Mouse (Mus musculus): Measurements from ENCODE around the gene Scgb3a1. TPM values are rescaled to one million over a fixed set of nuclear protein-coding genes. Genes with fewer than 3 reads are reported as not detected.

Gene Scgb3a1
- total and polyA plus RNA-seq, 2 experiments from 2014 or later = not detected

- Histone ChIP-seq H3K4me1 (ENCODE audit: insufficient read depth) (peaks cover 13% of the 10 kb centered on the region; the same call in 1 of the 2 replicates), H3K9ac (no peak overlapping the region), H3K4me2 (ENCODE audit: low read depth) (no peak overlapping the region), H3K27ac (ENCODE audit: low read depth, low read length) (no peak overlapping the region), H3K27me3 (ENCODE audit: insufficient read depth, low read length) (no peaks in the 10 kb centered on the region), H3K4me3 (ENCODE audit: low read depth, low read length) (no peak overlapping the region), H3K9me3 (ENCODE audit: low read length) (no peaks in the 10 kb centered on the region), H3K36me3 (ENCODE audit: insufficient read depth) (peaks cover 14% of the 10 kb centered on the region)
- DNase-seq (no peak), ATAC-seq (no peak)
- no peak for TF ChIP-seq CTCF (IDR thresholded peaks at IDR 0.05; ENCODE audit: low read depth)
- 75% methylated on average over 8 of the region's 8 CpGs for WGBS
Measured at GRCm38 (mm10) chr11:49704804-49705203, 41.4 kb downstream of the Scgb3a1 start.

- WGBS = 84% methylated on average over 2 of the region's 2 CpGs
- no peak for TF ChIP-seq CTCF (IDR thresholded peaks at IDR 0.05; ENCODE audit: low read depth)
- no peak for ATAC-seq
- Histone ChIP-seq H3K4me3 (ENCODE audit: low read depth, low read length) (no peak overlapping the region), H3K9ac (no peak overlapping the region), H3K4me2 (ENCODE audit: low read depth) (no peak overlapping the region), H3K27me3 (ENCODE audit: insufficient read depth, low read length) (no peaks in the 10 kb centered on the region), H3K9me3 (ENCODE audit: low read length) (no peaks in the 10 kb centered on the region), H3K27ac (ENCODE audit: low read depth, low read length) (no peak overlapping the region), H3K36me3 (ENCODE audit: insufficient read depth) (no peaks in the 10 kb centered on the region), H3K4me1 (ENCODE audit: insufficient read depth) (peaks cover 24% of the 10 kb centered on the region)
- no peak for DNase-seq
Measured at GRCm38 (mm10) chr11:49707834-49708233, 44.4 kb downstream of the Scgb3a1 start.

DNA sequence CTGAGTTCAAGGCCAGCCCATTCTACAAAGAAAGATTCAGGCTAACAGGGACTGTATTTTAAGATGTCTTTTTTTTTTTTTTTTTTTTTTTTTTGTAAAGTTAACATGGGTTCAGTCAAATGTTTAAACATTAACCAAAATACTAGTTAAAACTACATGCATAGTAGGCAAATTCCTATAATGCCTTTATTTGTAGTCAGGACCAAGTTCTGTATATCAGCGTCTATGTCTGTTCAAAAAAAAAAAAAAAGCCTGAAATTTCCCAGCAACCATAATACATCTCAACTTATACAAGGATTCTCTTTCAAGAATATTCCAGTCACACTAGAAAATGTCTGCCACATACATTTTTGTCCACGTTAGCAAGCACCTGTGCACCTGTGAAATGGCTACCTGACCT lies 47.3 kb downstream of the Scgb3a1 start:
- WGBS = 57% methylated on average over 2 of the region's 2 CpGs
- Histone ChIP-seq H3K4me1 (ENCODE audit: insufficient read depth) (peaks cover 24% of the 10 kb centered on the region), H3K27me3 (ENCODE audit: insufficient read depth, low read length) (no peaks in the 10 kb centered on the region), H3K4me2 (ENCODE audit: low read depth) (peak overlapping the region; percentile 61), H3K9ac (no peak overlapping the region), H3K27ac (ENCODE audit: low read depth, low read length) (no peak overlapping the region), H3K4me3 (ENCODE audit: low read depth, low read length) (peak overlapping the region; percentile 88), H3K9me3 (ENCODE audit: low read length) (no peaks in the 10 kb centered on the region), H3K36me3 (ENCODE audit: insufficient read depth) (no peaks in the 10 kb centered on the region)
- no peak for ATAC-seq
- DNase-seq = no peak
- no peak for TF ChIP-seq CTCF (IDR thresholded peaks at IDR 0.05; ENCODE audit: low read depth)

DNA sequence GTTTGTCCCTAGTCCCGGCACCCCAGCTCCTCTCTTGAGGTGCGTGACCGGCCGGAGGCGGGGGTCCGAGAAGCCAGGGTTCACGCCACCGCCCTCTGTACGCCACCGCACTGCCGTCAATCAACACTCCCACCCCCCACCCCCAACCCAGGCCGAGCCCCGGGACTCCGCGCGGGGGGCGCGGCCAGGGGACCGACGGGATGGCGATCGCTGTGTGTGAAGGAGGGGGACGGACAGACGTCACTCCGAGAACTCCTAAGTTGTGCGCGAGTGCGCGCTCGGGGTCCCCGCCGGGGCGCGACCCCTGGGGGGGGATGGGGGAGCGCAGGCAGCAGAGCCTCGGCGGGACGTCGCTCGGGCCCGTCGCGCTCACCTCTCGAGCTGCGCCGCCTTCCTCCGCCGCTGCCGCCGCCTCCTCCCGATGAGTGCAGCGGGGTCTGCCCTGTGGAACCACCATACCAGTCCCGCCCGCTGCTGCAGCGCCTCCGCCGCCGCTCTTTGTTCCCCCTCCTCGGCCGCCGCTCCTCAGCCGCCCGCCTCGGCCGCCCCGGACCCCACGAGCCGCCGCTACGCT lies 48.7 kb downstream of the Scgb3a1 start:
- peak overlapping the region; percentile 98 for H3K9ac ChIP-seq
- H3K4me2 ChIP-seq (ENCODE audit: low read depth) = peak overlapping the region; percentile 61
- H3K27me3 ChIP-seq (ENCODE audit: insufficient read depth, low read length) = no peaks in the 10 kb centered on the region
- H3K9me3 ChIP-seq (ENCODE audit: low read length) = no peaks in the 10 kb centered on the region
- peaks cover 24% of the 10 kb centered on the region for H3K4me1 ChIP-seq (ENCODE audit: insufficient read depth)
- ATAC-seq (peak; percentile 54), DNase-seq (no peak)
- no peaks in the 10 kb centered on the region for H3K36me3 ChIP-seq (ENCODE audit: insufficient read depth)
- peak overlapping the region; percentile 95 for H3K27ac ChIP-seq (ENCODE audit: low read depth, low read length)
- no peak for TF ChIP-seq CTCF (IDR thresholded peaks at IDR 0.05; ENCODE audit: low read depth)
- WGBS = under 1% methylated on average over 44 of the region's 70 CpGs
- peak overlapping the region; percentile 88 for H3K4me3 ChIP-seq (ENCODE audit: low read depth, low read length)

- no peaks in the 10 kb centered on the region for H3K27me3 ChIP-seq (ENCODE audit: insufficient read depth, low read length)
- peak; percentile 98 for ATAC-seq
Measured at GRCm38 (mm10) chr11:49712555-49713335, 49.3 kb downstream of the Scgb3a1 start, which contains the start of gene Cnot6. Gene Cnot6, minus strand, starts transcription at chr11:49712723.

DNA sequence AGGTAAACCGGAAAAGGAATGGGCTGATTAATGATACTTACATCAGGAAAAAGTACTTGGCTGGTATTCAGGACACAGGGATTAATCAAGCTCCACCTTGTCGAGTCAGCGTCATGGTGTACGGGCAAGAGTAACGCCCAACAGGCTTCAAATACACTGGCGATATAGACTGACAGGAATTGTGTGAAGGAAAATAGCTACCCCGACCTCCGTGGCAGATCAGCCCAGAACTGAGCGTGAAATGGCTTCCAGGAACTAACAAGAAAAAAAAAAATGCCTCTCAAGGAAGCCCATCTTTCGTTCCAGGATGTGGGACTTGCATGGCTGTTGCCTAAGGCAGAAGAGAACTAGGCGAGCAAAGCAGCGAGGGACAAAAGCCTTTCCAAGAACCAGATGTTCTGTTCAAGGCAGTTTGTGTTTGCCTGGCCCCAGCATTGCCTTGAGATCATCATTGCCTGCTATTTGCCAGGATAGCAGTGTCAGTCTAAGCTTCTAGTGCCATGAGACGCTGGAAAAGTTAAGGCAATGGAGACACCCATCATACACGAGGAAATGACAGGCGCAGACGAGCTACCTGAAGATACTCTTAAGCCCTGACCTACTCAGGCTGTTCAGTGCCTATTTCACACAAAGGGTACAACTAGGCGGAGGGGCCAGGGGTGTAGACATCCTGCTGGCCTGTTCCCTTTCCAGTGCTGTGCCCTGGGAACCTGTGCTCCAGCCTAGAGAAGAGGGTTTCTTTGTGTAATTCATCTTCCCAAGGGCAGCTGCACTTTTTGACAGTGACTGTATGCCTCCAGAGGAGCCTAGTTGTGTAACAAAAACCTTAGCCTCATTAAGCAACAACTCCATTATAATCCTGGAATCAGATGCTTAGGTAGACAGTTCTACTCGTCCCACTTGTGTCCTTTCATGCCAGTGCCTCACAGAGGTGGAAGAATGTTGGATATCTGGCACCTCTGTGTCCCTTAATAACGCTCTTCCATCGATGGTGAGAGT lies 50.2 kb downstream of the Scgb3a1 start:
- no peaks in the 10 kb centered on the region for H3K9me3 ChIP-seq (ENCODE audit: low read length)
- peaks cover 21% of the 10 kb centered on the region for H3K4me1 ChIP-seq (ENCODE audit: insufficient read depth)
- peak overlapping the region; percentile 61 for H3K4me2 ChIP-seq (ENCODE audit: low read depth)
- H3K27ac ChIP-seq (ENCODE audit: low read depth, low read length) = peak overlapping the region; percentile 57; the same call in 1 of the 2 replicates
- peak overlapping the region; percentile 10; the same call in 1 of the 2 replicates for H3K9ac ChIP-seq
- WGBS = 26% methylated on average over 20 of the region's 20 CpGs
- peak overlapping the region; percentile 88 for H3K4me3 ChIP-seq (ENCODE audit: low read depth, low read length)
- no peak for TF ChIP-seq CTCF (IDR thresholded peaks at IDR 0.05; ENCODE audit: low read depth)
- ATAC-seq (no peak), DNase-seq (peak; percentile 21)
- H3K36me3 ChIP-seq (ENCODE audit: insufficient read depth) = no peaks in the 10 kb centered on the region
- no peaks in the 10 kb centered on the region for H3K27me3 ChIP-seq (ENCODE audit: insufficient read depth, low read length)

More at GRCm38 (mm10) chr11:49712555-49713335, 49.3 kb downstream of the Scgb3a1 start, which contains the start of gene Cnot6:
- Histone ChIP-seq H3K27ac (ENCODE audit: low read depth, low read length) (peak within 1 kb of the TSS; percentile 95), H3K36me3 (ENCODE audit: insufficient read depth) (no peaks in the 10 kb centered on the region), H3K4me3 (ENCODE audit: low read depth, low read length) (peak within 1 kb of the TSS; percentile 88), H3K9me3 (ENCODE audit: low read length) (no peaks in the 10 kb centered on the region), H3K9ac (peak within 1 kb of the TSS; percentile 98), H3K4me1 (ENCODE audit: insufficient read depth) (peaks cover 21% of the 10 kb centered on the region), H3K4me2 (ENCODE audit: low read depth) (peak within 1 kb of the TSS; percentile 61)
- WGBS = 1% methylated on average over 56 of the region's 65 CpGs
- peak; percentile 99 for DNase-seq
- TF ChIP-seq CTCF (IDR thresholded peaks at IDR 0.05; ENCODE audit: low read depth) = no peak

Other genes with a start within 250 kb of the Scgb3a1 start
- not detected in 2 replicates for gene Olfr1389, start 240.5 kb upstream of the Scgb3a1 start, total RNA-seq (2014; rRNA removed)
- not detected in 2 replicates for gene Olfr1389, start 240.5 kb upstream of the Scgb3a1 start, polyA plus RNA-seq (2015; fragmentation: Nextera tagmentation; extraction: Ambion mirVana)
- 0.05 TPM in 1 of 2 replicates, not detected in the other for gene Olfr1388, start 227.0 kb upstream of the Scgb3a1 start, total RNA-seq (2014; rRNA removed)
- 0.04 TPM in 1 of 2 replicates, not detected in the other for gene Olfr1388, start 227.0 kb upstream of the Scgb3a1 start, polyA plus RNA-seq (2015; fragmentation: Nextera tagmentation; extraction: Ambion mirVana)
- not detected in 2 replicates for gene Olfr1387, start 208.3 kb upstream of the Scgb3a1 start, total RNA-seq (2014; rRNA removed)
- gene Olfr1387, start 208.3 kb upstream of the Scgb3a1 start, polyA plus RNA-seq (2015; fragmentation: Nextera tagmentation; extraction: Ambion mirVana) = not detected in 2 replicates
- gene Olfr1386, start 198.6 kb upstream of the Scgb3a1 start, total RNA-seq (2014; rRNA removed) = not detected in 2 replicates
- not detected in 2 replicates for gene Olfr1386, start 198.6 kb upstream of the Scgb3a1 start, polyA plus RNA-seq (2015; fragmentation: Nextera tagmentation; extraction: Ambion mirVana)
- gene Olfr1385, start 174.5 kb upstream of the Scgb3a1 start, total RNA-seq (2014; rRNA removed) = 0.05 TPM in 1 of 2 replicates, not detected in the other
- not detected in 2 replicates for gene Olfr1385, start 174.5 kb upstream of the Scgb3a1 start, polyA plus RNA-seq (2015; fragmentation: Nextera tagmentation; extraction: Ambion mirVana)
- gene Olfr1384, start 156.9 kb upstream of the Scgb3a1 start, total RNA-seq (2014; rRNA removed) = not detected in 2 replicates
- gene Olfr1384, start 156.9 kb upstream of the Scgb3a1 start, polyA plus RNA-seq (2015; fragmentation: Nextera tagmentation; extraction: Ambion mirVana) = not detected in 2 replicates
- not detected in 2 replicates for gene Olfr1383, start 144.0 kb upstream of the Scgb3a1 start, total RNA-seq (2014; rRNA removed)
- gene Olfr1383, start 144.0 kb upstream of the Scgb3a1 start, polyA plus RNA-seq (2015; fragmentation: Nextera tagmentation; extraction: Ambion mirVana) = not detected in 2 replicates
- not detected in 2 replicates for gene Olfr1382, start 135.4 kb upstream of the Scgb3a1 start, total RNA-seq (2014; rRNA removed)
- gene Olfr1382, start 135.4 kb upstream of the Scgb3a1 start, polyA plus RNA-seq (2015; fragmentation: Nextera tagmentation; extraction: Ambion mirVana) = not detected in 2 replicates
- gene Olfr1381, start 120.2 kb upstream of the Scgb3a1 start, total RNA-seq (2014; rRNA removed) = not detected in 2 replicates
- gene Olfr1381, start 120.2 kb upstream of the Scgb3a1 start, polyA plus RNA-seq (2015; fragmentation: Nextera tagmentation; extraction: Ambion mirVana) = not detected in 2 replicates
- not detected in 2 replicates for gene Olfr1380, start 106.7 kb upstream of the Scgb3a1 start, total RNA-seq (2014; rRNA removed)
- not detected in 2 replicates for gene Olfr1380, start 106.7 kb upstream of the Scgb3a1 start, polyA plus RNA-seq (2015; fragmentation: Nextera tagmentation; extraction: Ambion mirVana)
- gene Flt4, start 54.3 kb upstream of the Scgb3a1 start, total RNA-seq (2014; rRNA removed) = 2.2 and 2.9 TPM in 2 replicates
- 1.0 and 1.1 TPM in 2 replicates for gene Flt4, start 54.3 kb upstream of the Scgb3a1 start, polyA plus RNA-seq (2015; fragmentation: Nextera tagmentation; extraction: Ambion mirVana)
- gene Cnot6, start 49.1 kb downstream of the Scgb3a1 start, total RNA-seq (2014; rRNA removed) = 45.4 and 63.9 TPM in 2 replicates
- 19.4 and 31.9 TPM in 2 replicates for gene Cnot6, start 49.1 kb downstream of the Scgb3a1 start, polyA plus RNA-seq (2015; fragmentation: Nextera tagmentation; extraction: Ambion mirVana)
- gene Gfpt2, start 130.6 kb downstream of the Scgb3a1 start, total RNA-seq (2014; rRNA removed) = 5.0 and 5.5 TPM in 2 replicates
- gene Gfpt2, start 130.6 kb downstream of the Scgb3a1 start, polyA plus RNA-seq (2015; fragmentation: Nextera tagmentation; extraction: Ambion mirVana) = 6.5 and 7.4 TPM in 2 replicates
- gene Mapk9, start 183.1 kb downstream of the Scgb3a1 start, total RNA-seq (2014; rRNA removed) = 92.3 and 123 TPM in 2 replicates
- 41.5 and 55.6 TPM in 2 replicates for gene Mapk9, start 183.1 kb downstream of the Scgb3a1 start, polyA plus RNA-seq (2015; fragmentation: Nextera tagmentation; extraction: Ambion mirVana)
- gene Rasgef1c, start 238.2 kb downstream of the Scgb3a1 start, total RNA-seq (2014; rRNA removed) = 28.3 and 36.1 TPM in 2 replicates
- 24.9 and 30.8 TPM in 2 replicates for gene Rasgef1c, start 238.2 kb downstream of the Scgb3a1 start, polyA plus RNA-seq (2015; fragmentation: Nextera tagmentation; extraction: Ambion mirVana)

Measured in forebrain, postnatal 0 days (tissue).